Mouse (Mus musculus) bone marrow, adult 2 months (tissue): ENCODE results near the gene Lbx1. TPM values are rescaled to one million over a fixed set of nuclear protein-coding genes. Genes with fewer than 3 reads are reported as not detected.

Experiments used
- H3K27ac ChIP-seq: fragments of 200-500 bp; 2 replicates; pipeline ENCODE4 v1.5.1; 2012; ENCODE audit warnings: low read depth, mild to moderate bottlenecking, control low read depth, inconsistent platforms, low read length; ENCODE audit not compliant: control insufficient read depth, poor library complexity, insufficient read depth
- H3K4me1 ChIP-seq: fragments of 200-500 bp; 2 replicates; pipeline ENCODE4 v1.6.1; 2011; ENCODE audit warnings: low read length; ENCODE audit not compliant: control insufficient read depth, insufficient read depth
- H3K4me3 ChIP-seq: fragments of 200-500 bp; replicated peaks from 2 replicates; pipeline ENCODE3; 2011; ENCODE audit warnings: mild to moderate bottlenecking, low read depth, low read length, control low read depth; ENCODE audit not compliant: control insufficient read depth
- CTCF ChIP-seq: fragments of 200-500 bp; IDR thresholded peaks from 2 replicates; pipeline ENCODE4 v1.5.1; 2011; ENCODE audit warnings: low read length, control low read depth; ENCODE audit not compliant: control insufficient read depth, insufficient read depth
- POLR2A ChIP-seq: fragments of 200-500 bp; IDR thresholded peaks from 2 replicates; pipeline ENCODE4 v1.6.1; 2011; ENCODE audit warnings: low read depth, mild to moderate bottlenecking, control low read depth, low read length, borderline replicate concordance; ENCODE audit not compliant: control insufficient read depth
- WGBS: fragments of 180-500 bp; shearing (Covaris S2); methylation state at CpG from one replicate; pipeline ENCODE4 v1.1.7; 2018; 5-methylcytosine and 5-hydroxymethylcytosine counted together
- polyA plus RNA-seq: library from polyadenylated mRNA; stranded (reverse); fragments of >200 nt; gene quantifications from 2 replicates; pipeline ENCODE4 v1.2.4, GENCODE M21; 2011; ENCODE audit warnings: low replicate concordance; ENCODE audit not compliant: missing spikeins, insufficient read depth, insufficient read length

The Lbx1 gene
- polyA plus RNA-seq: not detected in 2 replicates

DNA sequence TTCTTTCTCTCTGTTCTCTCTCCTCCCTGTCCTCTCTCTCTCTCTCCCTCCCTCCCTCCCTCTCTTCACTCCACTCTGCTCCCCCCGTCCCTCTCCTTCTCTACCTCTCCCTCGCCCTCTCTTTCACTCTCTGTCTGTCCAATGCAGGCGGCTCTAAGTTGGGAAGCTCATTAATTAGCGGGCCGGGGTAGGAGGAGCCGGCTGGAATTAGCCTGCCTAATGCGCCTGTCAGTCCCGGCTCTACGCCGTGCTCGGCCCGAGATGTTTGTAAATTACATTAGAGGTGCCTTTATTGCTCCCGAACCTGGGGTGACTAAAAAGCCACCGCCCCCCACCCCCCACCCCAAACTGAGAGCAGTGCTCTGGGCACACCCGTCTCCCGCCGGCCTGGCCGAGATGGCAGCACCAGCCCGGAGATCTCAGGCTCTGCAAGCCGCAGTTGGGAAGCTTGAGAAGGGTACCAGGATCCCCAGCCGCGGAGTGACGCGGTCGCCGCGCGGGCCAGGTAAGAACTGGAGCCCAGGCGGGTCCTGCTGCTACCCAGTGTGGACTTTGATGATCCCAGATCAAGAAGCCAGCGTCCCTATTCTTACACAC, at the start of gene Lbx1:
Gene Lbx1, minus strand, starts transcription at position 47 of the 597 bp plus-strand sequence.
- TF ChIP-seq POLR2A (no peak), CTCF (no peak)
- WGBS: under 1% methylated on average over 30 of the region's 30 CpGs
- Histone ChIP-seq H3K4me3 (no peak within 1 kb of the TSS), H3K4me1 (no peaks in the 10 kb centered on the region), H3K27ac (no peak within 1 kb of the TSS; the same call in 1 of the 2 replicates)

DNA sequence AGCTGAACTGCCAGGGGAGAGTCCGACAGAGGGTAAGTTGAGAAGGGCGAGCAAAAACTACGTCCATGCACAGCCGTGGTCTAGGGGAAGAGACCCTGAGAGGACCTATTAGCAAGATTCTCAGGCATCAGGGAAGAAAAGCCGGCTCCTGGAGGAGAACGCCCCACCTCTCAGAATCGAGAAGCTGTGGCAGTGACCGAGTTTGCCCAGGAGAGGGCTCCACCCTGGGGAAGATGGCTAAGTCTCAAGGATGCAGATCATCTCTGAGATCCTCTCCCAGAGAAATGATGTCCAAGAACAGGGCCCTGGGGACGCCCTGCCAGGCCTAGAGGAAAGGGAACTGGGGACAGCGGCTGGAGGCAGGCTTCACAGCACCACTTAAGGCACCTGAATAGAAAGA, 47.7 kb upstream of the Lbx1 start:
- Histone ChIP-seq H3K4me1 (no peaks in the 10 kb centered on the region), H3K4me3 (no peak overlapping the region), H3K27ac (no peak overlapping the region)
- WGBS: 8% methylated on average over 10 of the region's 10 CpGs
- TF ChIP-seq CTCF (peak; percentile 60; the same call in 1 of the 2 replicates), POLR2A (no peak)

DNA sequence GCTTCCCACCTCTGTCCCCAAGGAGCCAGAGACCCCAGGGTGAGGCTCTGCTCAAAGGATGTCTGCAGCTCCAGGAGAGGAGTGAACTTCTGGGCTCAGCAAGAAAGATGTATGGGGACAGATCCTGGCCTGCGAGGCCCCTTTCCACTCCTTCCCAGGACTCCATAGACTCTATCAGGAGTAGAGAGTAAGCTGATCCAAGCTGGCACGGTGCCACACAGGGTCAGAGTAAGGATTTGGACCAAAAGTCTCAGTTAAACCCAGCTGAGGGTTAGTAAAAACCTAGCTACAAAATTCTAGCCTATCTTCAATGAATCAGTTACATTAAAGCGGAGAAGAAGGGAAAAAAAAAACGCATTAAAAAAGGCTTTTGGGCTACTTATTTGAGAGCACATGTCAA, 40.6 kb upstream of the Lbx1 start:
- Histone ChIP-seq H3K4me1 (no peaks in the 10 kb centered on the region), H3K27ac (no peak overlapping the region), H3K4me3 (no peak overlapping the region)
- no peak for TF ChIP-seq CTCF
- TF ChIP-seq POLR2A: no peak
- 70% methylated on average over 4 of the region's 4 CpGs for WGBS

DNA sequence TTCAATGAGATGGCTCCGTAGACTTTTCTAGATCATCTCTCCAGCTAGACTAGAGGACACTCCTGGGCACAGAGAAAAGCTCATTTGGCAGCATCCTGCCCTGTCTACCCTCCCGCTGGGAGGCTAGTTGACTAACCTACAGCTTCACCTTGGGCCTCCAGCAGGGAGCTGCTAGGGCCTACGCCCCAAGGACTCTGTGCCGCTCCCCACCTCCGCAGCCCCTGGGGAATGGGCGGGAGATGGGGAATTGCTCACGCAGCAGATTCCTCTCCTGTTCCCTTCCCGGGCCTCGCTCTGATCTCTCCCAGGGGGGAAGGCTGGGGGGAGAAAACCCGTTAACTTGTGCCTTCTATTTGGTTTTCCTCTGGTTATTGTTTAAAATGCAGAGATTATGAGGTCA, 36.4 kb upstream of the Lbx1 start:
- TF ChIP-seq POLR2A: no peak
- no peak for TF ChIP-seq CTCF
- Histone ChIP-seq H3K4me1 (no peaks in the 10 kb centered on the region), H3K4me3 (no peak overlapping the region), H3K27ac (no peak overlapping the region)
- 74% methylated on average over 10 of the region's 10 CpGs for WGBS

DNA sequence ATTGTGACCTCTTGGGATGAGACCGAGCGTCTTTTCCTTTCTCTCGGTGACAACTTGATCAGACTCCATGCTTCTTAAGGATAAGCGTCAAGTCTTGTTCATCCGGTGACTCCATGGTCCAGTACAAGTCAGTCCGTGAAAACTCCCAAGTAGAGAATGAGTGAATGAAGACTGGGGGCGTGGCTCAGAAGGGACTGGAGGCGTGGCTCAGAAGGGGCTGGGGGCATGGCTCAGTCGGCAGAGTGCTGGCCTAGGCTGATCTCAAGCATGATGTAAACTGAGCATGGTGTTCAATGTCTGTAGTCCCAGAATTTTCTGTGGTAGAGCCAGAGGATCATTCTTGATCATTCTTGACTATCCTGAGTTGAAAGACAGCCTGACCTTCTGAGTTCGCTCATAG, 27.4 kb upstream of the Lbx1 start:
- WGBS: 79% methylated on average over 10 of the region's 10 CpGs
- no peaks in the 10 kb centered on the region for H3K4me1 ChIP-seq
- no peak overlapping the region for H3K4me3 ChIP-seq

DNA sequence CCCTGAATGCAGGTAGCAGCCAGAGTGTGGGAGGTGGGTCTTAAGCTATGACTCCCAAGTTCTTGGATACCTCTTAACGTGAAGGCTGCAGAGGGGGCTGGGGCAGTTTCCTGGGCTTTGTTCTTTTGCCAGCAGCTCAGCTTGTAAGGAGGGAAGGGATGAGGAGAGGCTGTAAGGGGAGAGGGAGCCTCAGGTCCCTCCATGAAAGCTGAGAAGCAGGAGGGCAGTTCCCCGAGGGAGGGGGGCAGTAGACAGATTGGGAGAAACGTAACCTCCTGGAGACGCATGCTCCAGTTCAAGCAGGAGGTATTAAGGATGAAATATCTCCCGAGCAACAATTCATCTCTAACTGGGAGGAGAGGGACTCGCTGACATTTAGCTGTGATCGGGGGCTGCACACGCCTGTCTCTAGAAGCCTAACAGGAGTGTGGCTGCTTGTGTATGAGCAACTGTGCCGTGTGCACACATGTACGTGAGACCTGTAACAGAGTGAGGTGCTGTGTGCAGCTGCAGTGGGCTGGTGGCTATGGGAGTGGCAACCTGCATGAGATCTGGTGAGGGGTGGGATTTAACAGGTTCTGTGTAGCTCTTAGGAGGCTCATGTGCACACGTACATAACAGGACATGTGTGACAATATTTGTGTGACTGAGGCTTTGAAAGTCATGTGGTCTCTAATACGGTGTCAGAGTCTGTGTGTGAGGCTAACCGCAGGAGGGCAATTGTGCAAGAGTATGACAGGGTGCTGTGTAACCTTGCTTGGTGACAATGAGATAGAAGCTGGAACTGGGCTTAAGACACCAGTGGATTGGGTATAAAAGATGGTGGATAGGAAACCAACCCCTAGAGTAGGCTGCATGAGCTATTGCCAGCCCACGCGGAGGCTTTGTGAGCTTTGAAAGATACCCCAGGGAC, 22.1 kb upstream of the Lbx1 start:
- no peak overlapping the region for H3K27ac ChIP-seq
- 59% methylated on average over 15 of the region's 15 CpGs for WGBS
- H3K4me3 ChIP-seq: no peak overlapping the region
- TF ChIP-seq CTCF (no peak), POLR2A (no peak)
- no peaks in the 10 kb centered on the region for H3K4me1 ChIP-seq

More for the DNA sequence above, 27.4 kb upstream of the Lbx1 start:
- TF ChIP-seq CTCF (no peak), POLR2A (no peak)
- H3K27ac ChIP-seq: no peak overlapping the region

DNA sequence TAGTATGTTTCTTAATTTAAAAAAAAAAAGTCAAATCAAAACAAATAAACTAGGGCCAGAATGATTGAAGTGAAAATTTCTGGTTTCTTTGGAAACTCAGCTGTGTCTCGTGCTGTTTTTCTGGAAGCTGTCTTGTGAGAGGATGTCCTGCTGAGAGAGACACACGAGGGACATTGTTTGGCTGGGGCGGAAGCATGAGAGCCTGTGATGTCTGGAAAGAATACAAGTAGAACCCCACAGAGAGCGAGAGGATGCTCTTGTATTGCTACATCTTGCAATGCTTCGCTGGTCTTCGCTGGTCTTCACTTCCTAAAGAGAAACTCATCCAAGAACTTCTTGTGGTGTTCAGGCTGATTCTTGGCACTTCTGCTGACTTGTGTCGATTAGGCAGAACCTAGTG, 19.2 kb upstream of the Lbx1 start:
- no peaks in the 10 kb centered on the region for H3K4me1 ChIP-seq
- 78% methylated on average over 7 of the region's 7 CpGs for WGBS

DNA sequence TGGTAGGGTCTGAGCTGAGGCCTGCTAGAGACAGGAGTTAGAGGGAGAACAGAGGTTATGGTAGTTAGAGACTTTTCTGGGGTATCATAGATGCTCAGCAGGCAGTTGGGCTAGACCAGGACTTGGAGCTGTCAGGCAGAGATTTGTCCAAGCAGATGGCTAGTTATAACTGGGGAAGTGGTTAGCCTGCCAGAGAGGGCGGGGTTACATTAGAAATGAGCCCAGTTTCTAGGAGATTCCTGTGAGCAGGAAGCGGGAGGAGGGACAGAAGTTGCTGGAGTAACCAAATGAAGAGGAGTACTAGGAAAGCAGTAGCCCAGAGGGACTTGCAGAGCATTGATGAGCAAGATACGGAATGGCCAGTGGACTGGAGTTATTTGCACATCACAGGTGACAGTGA, 16.8 kb upstream of the Lbx1 start:
- no peak overlapping the region for H3K27ac ChIP-seq
- H3K4me3 ChIP-seq: no peak overlapping the region
- whole genome bisulfite sequencing: 62% methylated on average over 3 of the region's 3 CpGs
- TF ChIP-seq CTCF (no peak), POLR2A (no peak)
- H3K4me1 ChIP-seq: no peaks in the 10 kb centered on the region

More for the DNA sequence above, 19.2 kb upstream of the Lbx1 start:
- no peak overlapping the region for H3K4me3 ChIP-seq
- H3K27ac ChIP-seq: no peak overlapping the region
- TF ChIP-seq CTCF: no peak
- no peak for TF ChIP-seq POLR2A
